Mouse (Mus musculus) heart, adult 9 months (tissue): ENCODE results near the gene Map3k4.
"Not testable (repeated sequence)": the region's sequence is repeated elsewhere in the genome, so short reads cannot be mapped to it uniquely, and the experiment has no call there.

ENCODE experiments used
- DNase-seq, 2 experiments: peaks; one replicate each; pipeline ENCODE4 v3.0.0; 2022; ENCODE audit warnings: low spot score in 2 of 2

Gene Map3k4

DNA sequence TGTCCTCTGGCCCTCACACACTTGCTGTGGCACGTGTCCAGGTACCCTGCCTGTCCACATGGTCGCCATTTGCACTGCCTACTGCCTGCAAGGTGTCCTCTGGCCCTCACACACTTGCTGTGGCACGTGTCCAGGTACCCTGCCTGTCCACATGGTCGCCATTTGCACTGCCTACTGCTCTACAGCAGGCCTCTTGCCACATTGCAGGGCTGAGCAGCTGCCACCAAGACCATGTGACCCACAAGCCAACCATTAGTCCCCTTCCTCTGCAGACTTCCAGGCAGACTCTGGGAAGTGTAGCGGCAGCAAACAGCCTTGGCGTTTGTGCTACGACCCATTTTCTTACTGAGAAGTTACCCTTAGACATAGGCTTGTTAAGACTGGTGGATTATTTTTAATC lies 94.0 kb downstream of the Map3k4 start:
- not testable (repeated sequence) for DNase-seq

- no peak for DNase-seq
Measured at GRCm38 (mm10) chr17:12224145-12224544, 94.5 kb downstream of the Map3k4 start.

DNA sequence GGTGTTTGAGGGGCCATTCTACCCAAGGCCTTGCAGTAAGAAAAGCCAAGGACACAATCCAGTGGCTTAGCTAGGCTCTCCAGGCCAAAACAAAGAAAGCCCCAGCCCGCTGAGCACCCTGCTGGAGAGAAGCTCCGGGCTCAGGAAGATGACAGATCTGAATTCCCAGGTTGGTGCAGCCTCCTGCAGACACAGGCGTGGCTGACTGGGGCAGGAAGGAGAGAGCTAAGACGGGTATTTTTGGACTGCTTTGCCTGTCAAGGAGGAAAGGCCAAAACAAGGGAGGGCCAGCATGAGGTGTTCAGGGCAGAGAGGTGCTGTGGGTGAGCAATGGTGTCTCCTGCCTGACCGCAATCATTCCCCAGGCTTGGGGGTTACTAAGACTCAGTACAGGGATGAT lies 94.9 kb downstream of the Map3k4 start:
- no peak for DNase-seq

- no peak for DNase-seq
Measured at GRCm38 (mm10) chr17:12221926-12222325, 96.7 kb downstream of the Map3k4 start.

- no peak for DNase-seq
Measured at GRCm38 (mm10) chr17:12216224-12216623, 102.4 kb downstream of the Map3k4 start.

DNA sequence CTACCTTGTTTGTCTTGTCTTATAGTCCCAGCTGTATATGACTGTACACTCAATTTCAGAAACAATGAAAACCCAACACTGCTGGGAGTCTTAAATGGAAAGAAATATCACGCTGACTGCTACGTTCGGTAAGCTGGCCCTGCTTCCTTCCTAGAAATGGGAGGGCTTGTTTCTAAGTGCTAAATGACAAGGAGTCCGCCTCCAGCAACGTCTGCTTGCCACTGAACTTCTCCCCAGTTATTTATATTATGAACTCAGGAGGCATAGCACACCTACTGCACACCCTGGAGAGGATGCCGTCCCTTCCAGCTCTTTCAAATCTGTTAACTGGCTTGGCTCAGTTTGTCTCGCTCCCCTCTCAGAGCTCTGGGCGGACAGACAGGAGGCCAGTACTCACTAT lies 105.2 kb downstream of the Map3k4 start:
- DNase-seq, result no peak

DNA sequence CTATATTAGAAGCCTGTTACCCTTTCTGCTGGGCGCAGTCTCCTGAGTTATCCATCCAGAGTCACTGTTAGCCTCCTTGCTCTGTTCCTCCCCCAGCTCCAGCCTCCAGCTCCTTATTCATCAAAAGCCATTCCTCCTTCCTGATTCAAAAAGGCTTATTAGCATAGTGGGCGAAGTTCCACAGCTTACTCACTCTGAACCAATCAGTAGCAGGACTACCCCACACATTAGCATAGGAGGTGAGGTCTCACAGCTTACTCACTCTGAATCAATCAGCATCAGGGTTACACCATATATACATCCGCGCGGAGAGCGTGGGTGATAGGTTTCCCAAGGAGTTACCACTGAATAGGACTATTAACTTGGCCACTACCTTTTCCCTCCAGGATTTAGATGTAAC lies 106.3 kb downstream of the Map3k4 start:
- DNase-seq, result no peak

DNA sequence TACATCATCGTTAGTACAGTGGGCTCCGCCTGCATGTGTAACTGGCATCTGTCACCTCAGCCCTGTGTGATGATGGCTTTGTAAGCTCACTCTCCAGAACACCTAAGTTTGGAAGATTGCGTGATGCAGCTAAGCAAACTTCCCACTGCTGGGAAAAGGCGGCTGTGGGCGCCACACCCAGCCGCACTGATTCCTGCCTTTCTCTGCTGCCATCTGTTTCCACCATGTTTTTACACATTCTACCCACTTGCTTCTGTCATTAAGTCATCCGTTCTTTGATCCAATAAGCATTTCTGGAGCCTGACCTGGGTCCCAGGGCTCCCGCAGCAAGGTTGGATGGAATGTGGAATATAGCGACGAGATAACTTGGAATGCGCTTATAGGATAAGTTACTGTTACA lies 106.7 kb downstream of the Map3k4 start:
- DNase-seq, result no peak

DNA sequence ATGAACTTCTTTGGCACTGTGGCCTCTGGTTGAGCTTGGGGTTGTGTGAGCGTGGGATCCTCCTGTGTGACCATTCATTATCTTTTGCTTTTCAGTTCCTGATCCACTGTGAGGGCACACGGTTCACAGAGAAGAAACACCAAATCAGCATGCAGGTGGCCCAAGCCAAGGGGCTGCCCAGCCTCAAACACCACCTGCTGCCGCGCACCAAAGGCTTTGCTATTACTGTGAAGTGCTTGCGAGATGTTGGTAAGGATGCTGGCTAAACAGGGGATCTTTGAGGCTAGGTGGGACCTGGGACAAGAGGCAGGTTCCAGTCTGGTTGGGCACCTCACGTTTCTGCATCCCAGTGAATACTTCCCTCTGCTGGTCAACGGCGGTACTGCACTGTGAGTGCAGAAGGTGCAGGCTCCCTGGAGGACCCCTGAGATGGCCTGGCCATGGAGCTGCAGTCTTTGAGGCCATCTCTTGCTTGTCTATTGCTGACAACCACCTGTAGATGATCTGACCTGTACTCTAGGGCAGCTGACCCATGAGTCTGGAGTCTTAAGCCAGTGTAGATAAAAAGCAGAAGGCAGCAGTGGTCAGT lies 108.0 kb downstream of the Map3k4 start:
- peak; percentile 49 to 75 for DNase-seq

GRCm38 (mm10) chr17:12209481-12209880 lies 109.1 kb downstream of the Map3k4 start:
- DNase-seq, result no peak

DNA sequence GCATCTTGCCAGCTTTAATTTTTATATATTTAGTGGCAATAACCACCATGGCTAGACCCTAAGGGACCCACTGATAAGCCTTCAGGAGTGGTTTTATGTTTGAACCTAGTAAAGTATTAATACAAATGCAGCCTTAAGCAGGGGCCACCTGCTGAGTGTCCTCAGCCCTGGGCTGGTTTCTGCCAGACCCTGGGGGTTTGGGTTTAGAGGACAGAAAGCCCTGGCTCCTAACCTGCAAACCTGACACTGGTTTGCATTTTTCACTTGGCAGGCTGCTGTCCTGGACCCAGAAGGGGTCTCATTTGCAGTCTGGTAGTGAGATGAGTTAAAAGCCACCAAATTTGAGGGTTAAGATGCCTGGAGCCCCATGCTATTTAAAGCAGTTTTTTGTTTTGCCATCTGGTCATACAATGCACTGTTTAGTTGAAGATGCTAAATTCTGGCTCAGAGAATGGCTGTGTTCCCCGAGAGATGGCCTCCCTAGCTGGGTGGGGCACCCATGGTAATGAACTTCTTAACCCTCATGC lies 111.5 kb downstream of the Map3k4 start:
- DNase-seq, result no peak

GRCm38 (mm10) chr17:12206248-12206647 lies 112.3 kb downstream of the Map3k4 start:
- DNase-seq, result no peak

GRCm38 (mm10) chr17:12205694-12206075 lies 112.9 kb downstream of the Map3k4 start:
- DNase-seq, result no peak

DNA sequence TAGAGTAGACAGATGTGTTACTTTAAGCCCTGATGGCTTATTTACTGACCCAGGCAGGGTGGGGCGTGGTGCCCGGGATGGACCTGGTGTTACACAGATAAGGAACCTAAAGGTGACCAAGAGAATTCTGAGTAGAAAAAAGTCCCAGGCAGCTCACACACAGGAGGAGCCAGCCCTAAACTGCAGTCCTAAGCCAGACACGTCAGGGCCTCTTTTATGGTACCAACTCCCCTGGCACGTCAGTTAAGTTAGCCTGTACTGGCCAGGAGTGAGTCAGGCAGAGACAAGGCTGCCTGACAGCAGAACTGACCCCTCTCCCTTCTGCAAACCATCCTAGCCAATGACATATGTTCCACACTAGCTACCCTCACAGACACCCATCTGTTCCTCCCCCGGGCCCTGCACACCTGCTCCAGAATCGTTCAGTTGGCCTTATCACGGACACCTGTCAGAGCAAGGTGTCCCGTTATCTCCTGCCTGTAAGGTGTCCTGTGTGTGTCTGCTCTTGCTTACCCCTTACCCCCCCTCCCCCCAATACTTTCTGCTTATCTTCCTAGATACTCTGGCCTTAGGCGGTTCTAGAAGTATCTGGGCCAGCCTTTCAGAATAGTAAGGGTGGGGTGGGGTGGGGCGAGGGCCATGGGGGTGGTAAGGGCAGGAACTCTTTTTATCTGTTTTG lies 113.4 kb downstream of the Map3k4 start:
- no peak for DNase-seq

DNA sequence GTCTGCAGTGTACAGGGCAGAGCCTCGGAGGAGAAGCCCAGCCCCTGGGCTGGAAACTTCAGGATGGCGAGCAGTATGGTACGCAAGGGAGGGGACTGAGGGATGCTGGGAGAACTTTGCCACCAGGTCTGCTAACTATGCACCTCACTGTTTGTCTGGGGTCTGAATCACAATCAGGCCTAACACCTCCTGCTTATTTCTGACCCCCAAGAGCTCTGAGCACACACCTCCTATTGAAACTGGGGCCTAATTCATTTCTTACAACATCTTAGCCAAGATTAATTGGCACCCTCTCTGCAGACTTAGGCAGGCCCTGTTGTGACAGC lies 113.9 kb downstream of the Map3k4 start:
- DNase-seq, result no peak

GRCm38 (mm10) chr17:12204246-12204645 lies 114.3 kb downstream of the Map3k4 start:
- DNase-seq, result no peak

DNA sequence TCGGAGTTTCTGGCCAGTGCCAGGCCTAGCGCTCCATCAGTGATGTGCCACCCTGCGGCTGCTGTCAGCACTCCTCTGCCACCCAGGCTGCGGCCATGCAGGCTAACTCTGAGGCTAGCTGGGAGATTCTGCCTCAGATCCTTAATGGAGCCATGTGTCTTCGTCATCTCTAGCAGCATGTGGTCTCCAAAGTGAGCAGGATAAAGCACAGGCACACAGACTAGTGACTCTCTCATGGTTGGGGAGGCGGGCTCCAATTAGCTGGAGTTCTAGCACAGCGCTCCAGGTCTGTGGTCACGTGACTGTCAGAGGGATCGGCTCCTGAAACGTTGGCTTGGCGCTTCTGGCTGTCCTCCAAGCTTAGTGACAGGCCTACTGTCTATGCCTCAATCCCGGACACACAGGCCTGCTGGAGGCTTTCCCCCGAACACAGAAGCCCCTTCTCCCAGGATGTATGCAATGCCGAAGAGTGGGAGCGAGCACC lies 115.1 kb downstream of the Map3k4 start:
- DNase-seq, result no peak

GRCm38 (mm10) chr17:12201086-12201485 lies 117.5 kb downstream of the Map3k4 start:
- no peak for DNase-seq

GRCm38 (mm10) chr17:12199933-12200332 lies 118.7 kb downstream of the Map3k4 start:
- no peak for DNase-seq

- no peak for DNase-seq
Measured at GRCm38 (mm10) chr17:12195604-12196003, 123.0 kb downstream of the Map3k4 start.

- DNase-seq, result peak in 1 of 2 experiments; percentile 16
Measured at GRCm38 (mm10) chr17:12195137-12195536, 123.5 kb downstream of the Map3k4 start.

DNA sequence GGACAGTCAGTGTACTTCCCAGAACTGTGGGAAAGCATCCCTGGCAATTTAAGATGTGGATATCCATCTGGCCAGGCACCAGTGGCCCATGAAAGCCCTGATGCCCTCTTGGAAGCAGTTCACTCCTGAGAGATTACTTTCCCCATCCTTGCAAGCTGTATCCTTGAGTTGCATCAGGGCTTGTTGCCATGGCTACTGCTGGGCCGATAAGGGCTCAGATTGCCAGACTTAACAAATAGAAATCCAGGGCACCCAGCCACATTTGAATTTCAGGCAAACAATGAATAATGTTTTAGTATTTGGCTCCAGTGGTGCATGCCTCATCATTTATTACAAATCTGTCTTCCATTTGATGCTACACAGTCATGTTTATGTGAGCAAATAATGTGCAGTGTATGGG lies 130.8 kb downstream of the Map3k4 start:
- peak in 1 of 2 experiments; percentile 40 for DNase-seq

GRCm38 (mm10) chr17:12186341-12186740 lies 132.3 kb downstream of the Map3k4 start:
- no peak for DNase-seq

DNA sequence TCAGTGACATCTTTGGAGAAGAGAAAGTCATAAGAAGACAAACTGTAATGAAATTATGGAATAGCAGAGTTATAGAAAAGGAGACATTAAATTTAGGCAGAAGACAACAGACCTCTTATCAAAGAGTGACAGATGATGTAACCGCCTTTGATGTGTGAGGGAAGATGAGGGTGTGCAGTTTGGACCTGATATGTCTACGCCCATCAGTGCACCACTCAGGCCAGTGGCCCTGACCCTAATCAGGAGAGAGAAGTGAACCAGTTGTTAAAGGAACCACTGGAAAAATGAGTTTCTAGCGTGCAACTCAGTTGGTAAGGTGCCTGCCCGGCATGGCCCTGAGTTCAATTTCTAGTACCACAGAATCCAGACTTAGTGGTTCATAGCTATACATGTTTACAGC lies 132.7 kb downstream of the Map3k4 start:
- no peak for DNase-seq
